Mouse (Mus musculus): ENCODE data around the gene Krt78. TPM values are rescaled to one million over a fixed set of nuclear protein-coding genes. Genes with fewer than 3 reads are reported as not detected.

The Krt78 gene
- total and polyA plus RNA-seq, 3 experiments, result not detected

- Histone ChIP-seq H3K4me3 (replicated peaks in 1 of 3; ENCODE audit: low read depth in 2 of 3, low read length in 2 of 3, poor library complexity in 1 of 3) (no peak overlapping the region), H3K27ac (ENCODE audit: insufficient read depth, low read depth) (no peak overlapping the region), H3K79me2 (replicated peaks; ENCODE audit: control insufficient read depth, extremely low read depth, insufficient read depth, poor library complexity, severe bottlenecking) (no peaks in the 10 kb centered on the region), H3K27me3 (replicated peaks) (peaks cover 85% of the 10 kb centered on the region), H3K4me2 (ENCODE audit: insufficient read depth, low read depth, poor library complexity, severe bottlenecking) (no peak overlapping the region), H3K9ac (ENCODE audit: insufficient read depth, low read depth) (no peak overlapping the region), H3K36me3 (replicated peaks in 1 of 2; ENCODE audit: control insufficient read depth in 1 of 2, insufficient read depth in 1 of 2, low read length in 1 of 2) (no peaks in the 10 kb centered on the region), H3K9me3 (replicated peaks; ENCODE audit: low read length) (no peaks in the 10 kb centered on the region), H3K4me1 (ENCODE audit: control insufficient read depth in 1 of 2, insufficient read depth in 2 of 2) (no peaks in the 10 kb centered on the region)
- TF ChIP-seq ELF1 (IDR thresholded peaks at IDR 0.05; ENCODE audit: low read depth, low read length), result no peak
- no peak for TF ChIP-seq JUND (conservative IDR thresholded peaks at IDR 0.05; ENCODE audit: low read depth, low read length)
- no peak for TF ChIP-seq NELFE (IDR thresholded peaks at IDR 0.05; ENCODE audit: low read depth, low read length)
- no peak for TF ChIP-seq MAFK (IDR thresholded peaks at IDR 0.05; ENCODE audit: insufficient replicate concordance, low read length)
- no peak for TF ChIP-seq ZKSCAN1 (IDR thresholded peaks at IDR 0.05; ENCODE audit: borderline replicate concordance, low read depth, low read length)
- no peak for TF ChIP-seq USF2 (conservative IDR thresholded peaks at IDR 0.05; ENCODE audit: low read depth, low read length)
- no peak for TF ChIP-seq CHD2 (IDR thresholded peaks at IDR 0.05; ENCODE audit: low read length)
- no peak for TF ChIP-seq NRF1 (IDR thresholded peaks at IDR 0.05; ENCODE audit: low read depth, low read length)
- TF ChIP-seq SIN3A (IDR thresholded peaks at IDR 0.05; ENCODE audit: low read length), result no peak
- no peak for TF ChIP-seq TBP (conservative IDR thresholded peaks at IDR 0.05; ENCODE audit: low read depth, low read length)
- no peak for TF ChIP-seq SMC3 (IDR thresholded peaks at IDR 0.05; ENCODE audit: low read depth, low read length)
- TF ChIP-seq KAT2A (IDR thresholded peaks at IDR 0.05; ENCODE audit: insufficient replicate concordance, low read length), result no peak
- no peak for TF ChIP-seq MXI1 (IDR thresholded peaks at IDR 0.05; ENCODE audit: low read depth, low read length)
- no peak for TF ChIP-seq ZC3H11A (IDR thresholded peaks at IDR 0.05; ENCODE audit: low read depth, low read length)
- TF ChIP-seq CHD1 (IDR thresholded peaks at IDR 0.05; ENCODE audit: low read depth, low read length), result no peak
- no peak for TF ChIP-seq CTCF (conservative IDR thresholded peaks at IDR 0.05 in 1 of 2, IDR thresholded peaks at IDR 0.05 in 1 of 2; ENCODE audit: low read depth in 2 of 2, low read length in 2 of 2)
- DNase-seq (ENCODE audit: extremely low read depth), result no peak
- in situ Hi-C loops (cut with MboI; ENCODE audit: low pct_ligation_motif_present, low pct_unique_long_range_greater_than_20kb, low sequenced_read_pairs), result no loop called here
- dilution Hi-C loops (cut with MboI; ENCODE audit: extremely low pct_ligation_motif_present, extremely low pct_unique_long_range_greater_than_20kb, low sequenced_read_pairs), result no loop called here
These were observed 4.8 kb upstream of the Krt78 start for GRCm38 (mm10) chr15:101958891-101959290.

- H3K4me3 ChIP-seq (replicated peaks in 1 of 3; ENCODE audit: low read depth in 2 of 3, low read length in 2 of 3, poor library complexity in 1 of 3), result no peak overlapping the region
- H3K4me2 ChIP-seq (ENCODE audit: insufficient read depth, low read depth, poor library complexity, severe bottlenecking), result no peak overlapping the region
- TF ChIP-seq USF1 (IDR thresholded peaks at IDR 0.05; ENCODE audit: low read depth, low read length), result no peak
- TF ChIP-seq RAD21 (IDR thresholded peaks at IDR 0.05; ENCODE audit: low read depth, low read length), result no peak
- no peak for TF ChIP-seq MAZ (IDR thresholded peaks at IDR 0.05; ENCODE audit: low read depth, low read length)
- TF ChIP-seq POLR2AphosphoS2 (IDR thresholded peaks at IDR 0.05; ENCODE audit: low read depth, low read length), result no peak
- no peak for TF ChIP-seq ELF1 (IDR thresholded peaks at IDR 0.05; ENCODE audit: low read depth, low read length)
- no peak for TF ChIP-seq KAT2A (IDR thresholded peaks at IDR 0.05; ENCODE audit: insufficient replicate concordance, low read length)
- no peak for TF ChIP-seq GABPA (IDR thresholded peaks at IDR 0.05; ENCODE audit: insufficient replicate concordance, low read depth, low read length)
- TF ChIP-seq MAFK (IDR thresholded peaks at IDR 0.05; ENCODE audit: insufficient replicate concordance, low read length), result no peak
- no peak for TF ChIP-seq MYC (IDR thresholded peaks at IDR 0.05; ENCODE audit: low read depth, low read length)
- no peak for TF ChIP-seq SIN3A (IDR thresholded peaks at IDR 0.05; ENCODE audit: low read length)
- in situ Hi-C loops (cut with MboI; ENCODE audit: low pct_ligation_motif_present, low pct_unique_long_range_greater_than_20kb, low sequenced_read_pairs) (no loop called here), dilution Hi-C loops (cut with MboI; ENCODE audit: extremely low pct_ligation_motif_present, extremely low pct_unique_long_range_greater_than_20kb, low sequenced_read_pairs) (no loop called here)
- H3K4me1 ChIP-seq (ENCODE audit: control insufficient read depth in 1 of 2, insufficient read depth in 2 of 2), result no peaks in the 10 kb centered on the region
- no peak for DNase-seq (ENCODE audit: extremely low read depth)
- H3K9me3 ChIP-seq (replicated peaks; ENCODE audit: low read length), result no peaks in the 10 kb centered on the region
- H3K27me3 ChIP-seq (replicated peaks), result peaks cover 91% of the 10 kb centered on the region
- no peak overlapping the region for H3K9ac ChIP-seq (ENCODE audit: insufficient read depth, low read depth)
- H3K36me3 ChIP-seq (replicated peaks in 1 of 2; ENCODE audit: control insufficient read depth in 1 of 2, insufficient read depth in 1 of 2, low read length in 1 of 2), result no peaks in the 10 kb centered on the region
- no peak overlapping the region for H3K27ac ChIP-seq (ENCODE audit: insufficient read depth, low read depth)
- H3K79me2 ChIP-seq (replicated peaks; ENCODE audit: control insufficient read depth, extremely low read depth, insufficient read depth, poor library complexity, severe bottlenecking), result no peaks in the 10 kb centered on the region
These were observed 1.2 kb downstream of the Krt78 start for GRCm38 (mm10) chr15:101952733-101953474.
